Mouse (Mus musculus): ENCODE data around the gene Zfp423.

GRCm38 (mm10) chr8:87702051-87702521 is 257.3 kb downstream of the Zfp423 start:
- TF ChIP-seq CTCF (IDR thresholded peaks at IDR 0.05; ENCODE audit: borderline replicate concordance, control insufficient read depth, extremely low read depth, insufficient read depth, low read length, poor library complexity) (no peak), POLR2A (IDR thresholded peaks at IDR 0.05; ENCODE audit: control insufficient read depth, extremely low read depth, insufficient read depth, low read length, poor library complexity) (no peak)
